Mouse (Mus musculus): ENCODE data around the gene Tfip11. TPM values are rescaled to one million over a fixed set of nuclear protein-coding genes. Genes with fewer than 3 reads are reported as not detected.

Gene Tfip11
- polyA plus RNA-seq, 1 experiment from 2014 or later = 29.9 TPM

GRCm38 (mm10) chr5:112293800-112294199, 32.4 kb upstream of the Tfip11 start:
- H3K9me3 ChIP-seq (replicated peaks) = no peaks in the 10 kb centered on the region
- H3K4me2 ChIP-seq = no peak overlapping the region
- no peak overlapping the region for H3K9ac ChIP-seq
- no peak overlapping the region for H3K27ac ChIP-seq
- H3K36me3 ChIP-seq (ENCODE audit: poor library complexity, severe bottlenecking) = no peaks in the 10 kb centered on the region
- 85% methylated on average over 2 of the region's 2 CpGs for WGBS
- peaks cover 31% of the 10 kb centered on the region for H3K4me1 ChIP-seq
- no peak for ATAC-seq
- no peaks in the 10 kb centered on the region for H3K27me3 ChIP-seq
- no peak overlapping the region for H3K4me3 ChIP-seq

- Histone ChIP-seq H3K36me3 (ENCODE audit: poor library complexity, severe bottlenecking) (no peaks in the 10 kb centered on the region), H3K4me1 (peaks cover 28% of the 10 kb centered on the region), H3K27me3 (no peaks in the 10 kb centered on the region), H3K9me3 (replicated peaks) (no peaks in the 10 kb centered on the region), H3K4me2 (no peak overlapping the region), H3K27ac (no peak overlapping the region), H3K9ac (no peak overlapping the region), H3K4me3 (no peak overlapping the region)
- WGBS = 74% methylated on average over 4 of the region's 4 CpGs
- ATAC-seq = no peak
These were observed 31.5 kb upstream of the Tfip11 start for GRCm38 (mm10) chr5:112294696-112295095.

GRCm38 (mm10) chr5:112295162-112295561, 31.0 kb upstream of the Tfip11 start:
- ATAC-seq = no peak
- H3K27ac ChIP-seq = no peak overlapping the region
- no peaks in the 10 kb centered on the region for H3K27me3 ChIP-seq
- H3K36me3 ChIP-seq (ENCODE audit: poor library complexity, severe bottlenecking) = no peaks in the 10 kb centered on the region
- 28% methylated on average over 8 of the region's 8 CpGs for WGBS
- H3K9ac ChIP-seq = peak overlapping the region; percentile 13; the same call in 1 of the 2 replicates
- H3K4me2 ChIP-seq = no peak overlapping the region
- no peak overlapping the region for H3K4me3 ChIP-seq
- peaks cover 28% of the 10 kb centered on the region for H3K4me1 ChIP-seq
- no peaks in the 10 kb centered on the region for H3K9me3 ChIP-seq (replicated peaks)

- peaks cover 28% of the 10 kb centered on the region for H3K4me1 ChIP-seq
- no peaks in the 10 kb centered on the region for H3K36me3 ChIP-seq (ENCODE audit: poor library complexity, severe bottlenecking)
- H3K9ac ChIP-seq = peak overlapping the region; percentile 13
- no peaks in the 10 kb centered on the region for H3K27me3 ChIP-seq
- H3K4me3 ChIP-seq = no peak overlapping the region
- 57% methylated on average over 8 of the region's 8 CpGs for WGBS
- H3K4me2 ChIP-seq = no peak overlapping the region
- no peak overlapping the region for H3K27ac ChIP-seq
- ATAC-seq = no peak
- no peaks in the 10 kb centered on the region for H3K9me3 ChIP-seq (replicated peaks)
These were observed 30.6 kb upstream of the Tfip11 start for GRCm38 (mm10) chr5:112295564-112295963.

- ATAC-seq = no peak
- 72% methylated on average over 6 of the region's 6 CpGs for WGBS
These were observed 29.6 kb upstream of the Tfip11 start for GRCm38 (mm10) chr5:112296404-112297181.

GRCm38 (mm10) chr5:112297257-112297656, 28.9 kb upstream of the Tfip11 start:
- Histone ChIP-seq H3K9me3 (replicated peaks) (no peaks in the 10 kb centered on the region), H3K27me3 (no peaks in the 10 kb centered on the region), H3K4me3 (no peak overlapping the region), H3K36me3 (ENCODE audit: poor library complexity, severe bottlenecking) (no peaks in the 10 kb centered on the region), H3K4me1 (peaks cover 23% of the 10 kb centered on the region), H3K9ac (no peak overlapping the region), H3K4me2 (no peak overlapping the region), H3K27ac (no peak overlapping the region)
- 81% methylated on average over 2 of the region's 2 CpGs for WGBS
- ATAC-seq = no peak

More at GRCm38 (mm10) chr5:112296404-112297181, 29.6 kb upstream of the Tfip11 start:
- H3K4me3 ChIP-seq = no peak overlapping the region
- H3K36me3 ChIP-seq (ENCODE audit: poor library complexity, severe bottlenecking) = no peaks in the 10 kb centered on the region
- no peak overlapping the region for H3K9ac ChIP-seq
- H3K27me3 ChIP-seq = no peaks in the 10 kb centered on the region
- no peak overlapping the region for H3K4me2 ChIP-seq
- peaks cover 23% of the 10 kb centered on the region for H3K4me1 ChIP-seq
- H3K9me3 ChIP-seq (replicated peaks) = no peaks in the 10 kb centered on the region
- no peak overlapping the region; the same call in 1 of the 2 replicates for H3K27ac ChIP-seq

- H3K27ac ChIP-seq = no peak overlapping the region
- no peak overlapping the region for H3K9ac ChIP-seq
- H3K4me3 ChIP-seq = no peak overlapping the region
- no peak for ATAC-seq
- peaks cover 23% of the 10 kb centered on the region for H3K4me1 ChIP-seq
- no peaks in the 10 kb centered on the region for H3K27me3 ChIP-seq
- H3K9me3 ChIP-seq (replicated peaks) = no peaks in the 10 kb centered on the region
- H3K4me2 ChIP-seq = no peak overlapping the region
- H3K36me3 ChIP-seq (ENCODE audit: poor library complexity, severe bottlenecking) = no peaks in the 10 kb centered on the region
- 92% methylated on average over 12 of the region's 12 CpGs for WGBS
These were observed 27.8 kb upstream of the Tfip11 start for GRCm38 (mm10) chr5:112298226-112298988.

GRCm38 (mm10) chr5:112299399-112299798, 26.8 kb upstream of the Tfip11 start:
- Histone ChIP-seq H3K27me3 (no peaks in the 10 kb centered on the region), H3K4me2 (no peak overlapping the region), H3K9ac (no peak overlapping the region), H3K27ac (no peak overlapping the region), H3K4me3 (no peak overlapping the region), H3K36me3 (ENCODE audit: poor library complexity, severe bottlenecking) (no peaks in the 10 kb centered on the region), H3K4me1 (peaks cover 22% of the 10 kb centered on the region), H3K9me3 (replicated peaks) (no peaks in the 10 kb centered on the region)
- WGBS = 90% methylated on average over 4 of the region's 4 CpGs
- no peak for ATAC-seq

- H3K4me3 ChIP-seq = no peak overlapping the region
- H3K36me3 ChIP-seq (ENCODE audit: poor library complexity, severe bottlenecking) = no peaks in the 10 kb centered on the region
- no peak overlapping the region for H3K9ac ChIP-seq
- no peaks in the 10 kb centered on the region for H3K9me3 ChIP-seq (replicated peaks)
- H3K4me2 ChIP-seq = no peak overlapping the region
- ATAC-seq = no peak
- H3K4me1 ChIP-seq = peaks cover 15% of the 10 kb centered on the region
- no peak overlapping the region for H3K27ac ChIP-seq
- H3K27me3 ChIP-seq = no peaks in the 10 kb centered on the region
- WGBS = 93% methylated on average over 2 of the region's 2 CpGs
These were observed 26.0 kb upstream of the Tfip11 start for GRCm38 (mm10) chr5:112300112-112300511.

- Histone ChIP-seq H3K27ac (no peak overlapping the region), H3K36me3 (ENCODE audit: poor library complexity, severe bottlenecking) (no peaks in the 10 kb centered on the region)
These were observed 25.3 kb upstream of the Tfip11 start for GRCm38 (mm10) chr5:112300721-112301308.

GRCm38 (mm10) chr5:112301694-112302093, 24.5 kb upstream of the Tfip11 start:
- Histone ChIP-seq H3K9ac (no peak overlapping the region), H3K27me3 (no peaks in the 10 kb centered on the region), H3K36me3 (ENCODE audit: poor library complexity, severe bottlenecking) (no peaks in the 10 kb centered on the region), H3K4me2 (no peak overlapping the region), H3K27ac (no peak overlapping the region), H3K4me1 (peaks cover 6% of the 10 kb centered on the region; the same call in 1 of the 2 replicates), H3K9me3 (replicated peaks) (no peaks in the 10 kb centered on the region), H3K4me3 (no peak overlapping the region)
- WGBS = 84% methylated on average over 4 of the region's 4 CpGs
- ATAC-seq = no peak

More at GRCm38 (mm10) chr5:112300721-112301308, 25.3 kb upstream of the Tfip11 start:
- 86% methylated on average over 6 of the region's 6 CpGs for WGBS
- Histone ChIP-seq H3K4me1 (peaks cover 11% of the 10 kb centered on the region; the same call in 1 of the 2 replicates), H3K27me3 (no peaks in the 10 kb centered on the region), H3K9ac (no peak overlapping the region), H3K4me2 (no peak overlapping the region), H3K4me3 (no peak overlapping the region), H3K9me3 (replicated peaks) (no peaks in the 10 kb centered on the region)
- ATAC-seq = no peak

- no peaks in the 10 kb centered on the region for H3K27me3 ChIP-seq
- WGBS = 92% methylated on average over 5 of the region's 5 CpGs
- peaks cover 2% of the 10 kb centered on the region; the same call in 1 of the 2 replicates for H3K36me3 ChIP-seq (ENCODE audit: poor library complexity, severe bottlenecking)
- no peak overlapping the region for H3K27ac ChIP-seq
- H3K4me2 ChIP-seq = no peak overlapping the region
- no peaks in the 10 kb centered on the region for H3K9me3 ChIP-seq (replicated peaks)
- H3K4me3 ChIP-seq = no peak overlapping the region
- no peaks in the 10 kb centered on the region for H3K4me1 ChIP-seq
- no peak for ATAC-seq
- H3K9ac ChIP-seq = no peak overlapping the region
These were observed 23.8 kb upstream of the Tfip11 start for GRCm38 (mm10) chr5:112302310-112302709.

Data from forebrain, embryonic 13.5 days (tissue).